Mouse (Mus musculus) embryonic facial prominence, embryonic 12.5 days (tissue): ENCODE measurements at regions not wholly inside any gene's neighbourhood (a gene's known extent, or its start where the extent isn't known, plus 50 kb on each side); places are given as distances from the start of the nearest gene placed in this dataset.

Experiments used
- ATAC-seq: fragments of 200-750 bp; cut with Nextera tagmentation; 2 replicates; pipeline ENCODE4 v1.8.0; 2017; ENCODE audit not compliant: insufficient number of reproducible peaks, insufficient read depth, low FRiP score, low TSS enrichment
- H3K27ac ChIP-seq: fragments of 300-500 bp; sonication (generic); 2 replicates; pipeline ENCODE4 v1.5.1; 2016; ENCODE audit warnings: mild to moderate bottlenecking
- H3K27me3 ChIP-seq: fragments of 300-500 bp; sonication (generic); 2 replicates; pipeline ENCODE4 v1.6.1; 2016; ENCODE audit warnings: mild to moderate bottlenecking, moderate library complexity
- H3K36me3 ChIP-seq: fragments of 300-500 bp; sonication (generic); 2 replicates; pipeline ENCODE4 v1.6.1; 2016; ENCODE audit warnings: mild to moderate bottlenecking
- H3K4me1 ChIP-seq: fragments of 300-500 bp; sonication (generic); 2 replicates; pipeline ENCODE4 v1.6.1; 2016
- H3K4me2 ChIP-seq: fragments of 300-500 bp; sonication (generic); replicated peaks from 2 replicates; pipeline ENCODE4 v1.6.1; 2016; ENCODE audit warnings: mild to moderate bottlenecking, moderate library complexity
- H3K4me3 ChIP-seq: fragments of 300-500 bp; sonication (generic); 2 replicates; pipeline ENCODE4 v1.5.1; 2016; ENCODE audit warnings: mild to moderate bottlenecking
- H3K9ac ChIP-seq: fragments of 300-500 bp; sonication (generic); 2 replicates; pipeline ENCODE4 v1.6.1; 2016; ENCODE audit warnings: mild to moderate bottlenecking, moderate library complexity
- H3K9me3 ChIP-seq: fragments of 300-500 bp; sonication (generic); 2 replicates; pipeline ENCODE4 v1.6.1; 2016; ENCODE audit warnings: mild to moderate bottlenecking, moderate library complexity
- WGBS: fragments of 180-500 bp; shearing (Covaris S2); methylation state at CpG from one replicate; pipeline ENCODE4 v1.1.7; 2016; 5-methylcytosine and 5-hydroxymethylcytosine counted together

DNA sequence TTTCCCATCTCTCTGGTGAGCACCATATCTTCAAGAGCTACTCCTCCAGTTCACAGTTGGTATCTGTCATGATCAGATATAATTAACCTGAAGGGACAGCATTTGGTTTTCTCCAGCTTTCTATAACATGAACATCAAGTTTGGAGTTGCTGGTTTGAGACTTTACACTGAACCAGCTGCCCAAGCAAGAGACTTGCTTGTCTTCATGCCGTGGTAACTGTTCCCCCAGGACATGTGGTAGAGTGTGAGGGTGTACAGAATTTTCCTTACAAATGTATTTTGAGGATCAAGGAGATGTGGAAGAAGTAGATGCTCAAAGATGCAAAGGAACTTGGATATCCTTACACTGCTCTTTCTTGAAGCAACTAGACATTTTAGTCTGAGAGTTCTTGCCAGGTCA is 200.0 kb upstream of the Eci2 start:
- H3K27ac ChIP-seq, result no peak overlapping the region
- ATAC-seq, result no peak
- H3K4me3 ChIP-seq, result no peak overlapping the region
- no peak overlapping the region for H3K9ac ChIP-seq
- no peaks in the 10 kb centered on the region for H3K4me1 ChIP-seq
- H3K9me3 ChIP-seq, result no peaks in the 10 kb centered on the region
- no peaks in the 10 kb centered on the region for H3K36me3 ChIP-seq
- no peaks in the 10 kb centered on the region for H3K27me3 ChIP-seq
- H3K4me2 ChIP-seq, result no peak overlapping the region
- WGBS, result 69% methylated on average over 1 of the region's 1 CpGs

DNA sequence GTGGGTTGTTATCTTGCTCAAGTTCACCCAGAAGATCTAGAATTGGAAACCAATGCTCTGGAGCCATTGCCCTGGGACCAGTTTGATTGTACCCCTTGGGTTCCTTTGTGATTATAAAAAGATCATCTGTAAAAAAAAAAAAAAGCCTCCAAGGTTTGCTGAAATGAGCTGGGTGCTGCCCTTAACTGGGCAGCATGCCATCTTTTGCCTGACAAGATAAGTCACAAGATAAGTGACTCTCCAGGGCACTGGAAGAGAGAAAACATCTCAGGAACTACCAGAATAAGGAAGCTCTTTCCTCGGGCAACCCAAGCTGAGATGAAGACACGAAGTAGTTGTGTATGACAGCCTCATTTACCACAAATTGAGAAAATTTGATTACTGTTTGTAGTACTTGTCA is 202.7 kb upstream of the Eci2 start:
- 56% methylated on average over 2 of the region's 2 CpGs for WGBS
- H3K27me3 ChIP-seq, result no peaks in the 10 kb centered on the region
- ATAC-seq, result no peak
- H3K27ac ChIP-seq, result no peak overlapping the region
- no peak overlapping the region for H3K4me3 ChIP-seq
- no peak overlapping the region for H3K9ac ChIP-seq
- H3K36me3 ChIP-seq, result no peaks in the 10 kb centered on the region
- H3K4me2 ChIP-seq, result no peak overlapping the region
- no peaks in the 10 kb centered on the region for H3K9me3 ChIP-seq
- H3K4me1 ChIP-seq, result no peaks in the 10 kb centered on the region

DNA sequence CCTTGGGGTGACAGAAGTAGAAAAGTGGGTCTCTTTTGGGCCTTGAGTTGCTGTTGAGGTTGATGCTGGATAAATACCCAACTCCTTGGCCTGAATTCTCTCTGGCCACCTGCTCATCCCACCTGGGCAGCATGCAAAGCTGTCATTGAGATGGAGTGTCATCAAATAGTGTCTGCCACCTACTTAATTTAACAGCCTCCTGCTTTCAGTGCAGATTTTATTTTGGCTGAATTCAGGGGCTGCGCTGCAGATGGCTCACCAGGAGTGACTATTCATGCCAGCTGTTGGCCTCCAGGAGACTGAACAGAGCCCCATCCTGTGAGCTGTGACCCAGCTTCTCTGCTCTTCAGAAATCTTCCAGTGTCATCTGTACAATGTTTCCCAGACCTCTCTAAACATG is 206.7 kb upstream of the Eci2 start:
- 88% methylated on average over 1 of the region's 1 CpGs for WGBS
- Histone ChIP-seq H3K36me3 (no peaks in the 10 kb centered on the region), H3K27ac (no peak overlapping the region), H3K27me3 (no peaks in the 10 kb centered on the region), H3K4me3 (no peak overlapping the region), H3K4me1 (no peaks in the 10 kb centered on the region), H3K9ac (no peak overlapping the region), H3K9me3 (no peaks in the 10 kb centered on the region), H3K4me2 (no peak overlapping the region)
- ATAC-seq, result no peak

DNA sequence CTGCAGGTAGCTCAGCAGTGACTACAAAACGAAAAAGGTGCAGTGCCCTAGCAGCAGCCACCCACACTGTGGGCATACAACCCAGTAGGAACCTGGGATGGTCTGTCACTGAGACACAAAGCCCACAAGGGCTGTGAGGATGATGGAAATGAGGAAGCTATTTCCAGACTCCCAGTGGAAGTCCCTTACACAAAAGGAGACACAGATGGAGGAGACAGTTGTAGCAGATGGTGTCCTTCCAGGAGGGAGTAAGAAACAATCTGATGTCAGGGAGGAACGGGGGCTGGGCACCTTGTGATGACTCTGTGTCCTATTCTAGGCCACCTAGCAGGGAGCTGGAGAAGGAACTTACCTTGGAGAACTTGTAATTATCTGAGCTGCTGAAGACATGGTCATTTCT is 214.5 kb upstream of the Eci2 start:
- Histone ChIP-seq H3K36me3 (no peaks in the 10 kb centered on the region), H3K4me2 (no peak overlapping the region), H3K27ac (no peak overlapping the region), H3K4me1 (no peaks in the 10 kb centered on the region), H3K9me3 (0 out of 2 replicates have a peak, but pooled peaks cover 3% of the 10 kb centered on the region), H3K9ac (no peak overlapping the region), H3K4me3 (no peak overlapping the region), H3K27me3 (no peaks in the 10 kb centered on the region)
- no peak for ATAC-seq
- WGBS, result 79% methylated on average over 2 of the region's 2 CpGs

DNA sequence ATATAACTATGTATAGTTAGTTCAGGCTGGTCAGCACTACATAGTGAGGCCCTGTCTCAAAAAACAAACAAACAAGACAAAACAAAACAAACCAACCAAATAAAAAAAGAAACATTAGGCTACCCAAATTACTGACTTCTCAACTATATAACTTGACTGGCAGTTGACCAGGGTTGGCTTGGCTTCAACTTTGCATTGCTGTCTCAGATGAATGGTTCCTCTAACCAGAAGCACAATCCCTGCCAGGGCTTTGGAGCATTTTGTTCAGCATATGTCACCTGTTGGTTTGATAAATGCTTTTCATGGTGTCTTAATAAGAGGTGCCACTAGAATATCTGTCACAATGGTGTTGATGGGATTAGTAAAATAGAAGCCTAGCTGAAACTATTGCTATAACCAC is 217.1 kb upstream of the Eci2 start:
- H3K36me3 ChIP-seq, result no peaks in the 10 kb centered on the region
- no peak overlapping the region for H3K9ac ChIP-seq
- H3K4me2 ChIP-seq, result no peak overlapping the region
- H3K27ac ChIP-seq, result no peak overlapping the region
- 0 out of 2 replicates have a peak, but pooled peaks cover 3% of the 10 kb centered on the region for H3K9me3 ChIP-seq
- H3K4me3 ChIP-seq, result no peak overlapping the region
- H3K27me3 ChIP-seq, result no peaks in the 10 kb centered on the region
- H3K4me1 ChIP-seq, result no peaks in the 10 kb centered on the region
- ATAC-seq, result no peak

DNA sequence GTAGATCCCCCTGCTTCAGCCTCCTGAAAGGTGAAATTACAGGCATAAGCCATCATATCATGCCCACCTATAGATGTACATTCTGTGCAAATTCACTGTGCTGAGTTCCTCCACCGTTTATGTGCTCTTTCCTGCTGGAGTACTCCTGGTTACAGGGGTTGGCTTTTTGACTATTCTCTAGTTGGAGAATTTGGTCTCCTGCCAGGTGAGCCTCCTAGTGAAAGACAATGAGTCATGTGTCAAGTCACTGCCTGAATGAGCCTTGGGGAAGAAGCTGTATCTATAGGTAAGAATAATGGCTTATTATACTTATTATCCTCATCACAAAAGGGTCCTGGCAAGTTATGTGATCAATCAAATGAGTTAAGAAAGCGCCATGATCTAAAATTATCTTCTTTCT is 230.5 kb upstream of the Eci2 start:
- Histone ChIP-seq H3K4me1 (no peaks in the 10 kb centered on the region), H3K9ac (no peak overlapping the region), H3K27me3 (no peaks in the 10 kb centered on the region), H3K36me3 (no peaks in the 10 kb centered on the region), H3K27ac (no peak overlapping the region), H3K9me3 (no peaks in the 10 kb centered on the region), H3K4me3 (no peak overlapping the region), H3K4me2 (no peak overlapping the region)
- no peak for ATAC-seq
- 84% methylated on average over 2 of the region's 2 CpGs for WGBS

DNA sequence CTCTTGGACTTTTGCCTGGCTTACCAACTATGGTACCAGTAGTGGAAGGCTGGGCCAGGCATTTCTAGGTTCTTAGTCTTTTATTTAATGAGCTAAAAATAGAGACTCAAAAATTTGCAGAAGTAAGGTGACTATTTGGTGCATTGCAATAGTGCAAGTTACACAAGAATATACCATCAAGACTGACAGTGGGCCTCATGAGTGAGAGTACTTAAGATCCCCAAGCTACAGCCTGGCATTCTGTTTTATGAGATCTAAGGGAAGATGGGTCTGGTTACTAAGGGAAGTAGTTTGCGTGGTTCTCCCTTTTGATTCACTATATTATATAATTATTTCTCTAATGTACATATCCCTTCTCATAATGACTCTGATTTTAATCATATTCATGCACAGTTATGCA is 231.8 kb upstream of the Eci2 start:
- ATAC-seq, result no peak
- WGBS, result 86% methylated on average over 1 of the region's 1 CpGs
- no peak overlapping the region for H3K9ac ChIP-seq
- no peaks in the 10 kb centered on the region for H3K4me1 ChIP-seq
- no peaks in the 10 kb centered on the region for H3K27me3 ChIP-seq
- no peaks in the 10 kb centered on the region for H3K36me3 ChIP-seq
- H3K4me2 ChIP-seq, result no peak overlapping the region
- no peak overlapping the region for H3K4me3 ChIP-seq
- no peak overlapping the region for H3K27ac ChIP-seq
- H3K9me3 ChIP-seq, result no peaks in the 10 kb centered on the region

DNA sequence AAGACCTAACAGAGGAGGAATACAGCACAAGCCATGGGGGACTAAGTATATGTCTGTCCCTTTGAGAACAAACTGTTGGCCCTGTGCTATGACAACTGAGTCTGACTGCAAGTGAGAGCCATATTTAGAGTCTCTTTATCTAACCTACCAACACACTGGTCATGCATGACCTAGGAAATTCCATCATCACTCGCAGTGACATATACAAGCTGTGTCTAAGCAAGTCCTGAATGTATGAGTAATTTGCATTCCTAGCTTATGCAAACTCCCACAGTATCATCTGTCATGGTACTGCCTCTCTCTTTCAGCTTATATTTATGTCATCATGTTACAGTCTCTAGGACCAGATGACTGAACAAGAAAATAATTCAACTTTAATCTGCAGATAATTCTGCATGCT is 257.1 kb upstream of the Eci2 start:
- Histone ChIP-seq H3K9ac (no peak overlapping the region), H3K36me3 (no peaks in the 10 kb centered on the region), H3K27ac (no peak overlapping the region), H3K4me1 (no peaks in the 10 kb centered on the region), H3K4me3 (no peak overlapping the region), H3K9me3 (no peaks in the 10 kb centered on the region), H3K27me3 (no peaks in the 10 kb centered on the region), H3K4me2 (no peak overlapping the region)
- ATAC-seq, result no peak
- 50% methylated on average over 1 of the region's 1 CpGs for WGBS

DNA sequence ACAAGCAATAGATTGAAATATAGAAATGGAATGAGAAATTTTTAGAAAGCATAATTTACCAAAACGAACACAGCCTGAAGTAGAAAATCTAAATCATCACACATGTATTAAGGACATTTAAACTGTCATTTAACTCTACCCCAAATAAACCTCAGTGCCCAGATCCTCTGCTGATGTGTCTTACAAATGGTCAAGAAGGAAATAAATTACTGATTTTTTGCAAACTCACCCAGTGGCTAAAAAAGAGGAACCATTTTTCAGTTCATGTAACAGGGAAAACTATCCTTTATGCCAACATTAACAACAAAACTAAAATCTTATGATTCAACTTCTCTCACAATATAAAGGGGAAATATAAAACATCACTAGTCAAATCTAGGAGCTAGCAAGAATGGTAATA is 275.2 kb upstream of the Eci2 start:
- Histone ChIP-seq H3K9ac (no peak overlapping the region), H3K27ac (no peak overlapping the region), H3K27me3 (no peaks in the 10 kb centered on the region), H3K4me1 (no peaks in the 10 kb centered on the region), H3K36me3 (no peaks in the 10 kb centered on the region), H3K4me3 (no peak overlapping the region), H3K9me3 (no peaks in the 10 kb centered on the region), H3K4me2 (no peak overlapping the region)
- no peak for ATAC-seq
- WGBS, result 80% methylated on average over 1 of the region's 1 CpGs

DNA sequence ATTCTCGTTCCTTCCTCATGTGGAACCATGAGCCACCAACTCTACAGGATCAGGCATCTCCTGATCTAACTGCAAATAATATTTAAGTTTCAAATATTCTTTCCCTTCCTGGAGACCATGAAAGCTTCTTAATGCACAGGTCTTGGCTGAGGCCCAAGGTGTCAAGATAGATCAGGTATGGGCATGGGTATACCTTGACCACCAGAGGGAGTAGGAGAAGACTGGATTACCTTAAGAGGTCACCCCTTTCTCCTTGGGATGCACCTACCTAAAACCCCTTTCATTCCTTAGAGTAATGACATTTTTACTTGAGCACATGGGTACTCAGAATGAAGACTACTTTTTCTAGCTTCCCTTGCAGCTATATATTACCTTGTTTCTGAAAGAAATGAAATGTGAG is 289.9 kb upstream of the Eci2 start:
- Histone ChIP-seq H3K27me3 (no peaks in the 10 kb centered on the region), H3K9ac (no peak overlapping the region), H3K27ac (no peak overlapping the region), H3K4me1 (no peaks in the 10 kb centered on the region), H3K4me3 (no peak overlapping the region), H3K36me3 (no peaks in the 10 kb centered on the region), H3K4me2 (no peak overlapping the region), H3K9me3 (no peaks in the 10 kb centered on the region)
- ATAC-seq, result no peak
- 95% methylated on average over 1 of the region's 1 CpGs for WGBS

DNA sequence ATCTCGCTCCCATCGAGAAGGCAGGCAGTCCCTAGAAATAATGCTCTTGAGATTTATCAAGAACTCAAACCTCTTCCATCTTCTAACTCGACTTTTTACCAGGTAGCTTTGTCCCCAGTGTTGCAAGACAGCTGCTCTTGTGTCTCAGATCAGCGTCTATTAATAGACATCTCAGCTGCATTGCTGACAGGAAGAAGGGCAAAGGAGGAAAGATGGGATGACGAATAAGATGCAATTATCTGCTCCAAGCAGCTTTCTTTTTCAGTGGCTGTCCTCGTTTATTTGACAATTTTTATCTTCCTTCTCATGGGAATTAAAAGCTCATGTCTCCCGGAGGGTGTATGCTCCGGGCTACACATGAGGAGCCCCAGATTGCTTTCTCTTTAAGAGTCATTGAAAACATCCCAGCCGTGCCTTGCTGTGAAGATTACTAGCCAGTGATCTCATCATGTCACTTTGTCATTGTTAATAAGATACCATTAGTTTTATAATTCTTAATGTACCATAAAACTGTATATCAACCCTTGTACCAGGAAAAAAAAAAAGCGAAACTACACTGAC is 299.9 kb upstream of the Eci2 start:
- Histone ChIP-seq H3K27ac (no peak overlapping the region), H3K4me2 (no peak overlapping the region), H3K9me3 (no peaks in the 10 kb centered on the region), H3K4me1 (no peaks in the 10 kb centered on the region), H3K27me3 (no peaks in the 10 kb centered on the region), H3K4me3 (no peak overlapping the region), H3K36me3 (no peaks in the 10 kb centered on the region), H3K9ac (no peak overlapping the region)
- ATAC-seq, result no peak
- 55% methylated on average over 10 of the region's 10 CpGs for WGBS

DNA sequence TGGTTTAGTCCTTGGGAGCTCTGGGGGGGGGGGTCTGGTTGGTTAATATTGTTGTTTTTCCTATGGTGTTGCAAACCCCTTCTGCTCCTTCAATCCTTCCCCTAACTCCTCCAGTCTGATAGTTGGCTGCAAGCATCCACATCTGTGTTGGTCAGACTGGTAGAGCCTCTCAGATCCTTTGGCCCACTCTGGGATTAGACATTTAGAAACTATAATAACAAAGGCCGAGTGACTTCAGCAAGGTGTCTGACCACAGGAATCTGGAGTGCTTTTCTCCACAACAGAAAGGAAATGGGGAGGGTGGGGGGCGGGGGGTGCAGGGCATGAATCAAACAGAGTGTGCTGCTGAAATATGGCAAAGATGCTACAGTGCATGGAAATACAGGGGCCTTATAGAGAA is 301.4 kb upstream of the Eci2 start:
- Histone ChIP-seq H3K27ac (no peak overlapping the region), H3K4me2 (no peak overlapping the region), H3K27me3 (no peaks in the 10 kb centered on the region), H3K36me3 (no peaks in the 10 kb centered on the region), H3K9me3 (no peaks in the 10 kb centered on the region), H3K4me3 (no peak overlapping the region), H3K9ac (no peak overlapping the region), H3K4me1 (no peaks in the 10 kb centered on the region)
- WGBS, result 42% methylated on average over 2 of the region's 2 CpGs
- no peak for ATAC-seq

DNA sequence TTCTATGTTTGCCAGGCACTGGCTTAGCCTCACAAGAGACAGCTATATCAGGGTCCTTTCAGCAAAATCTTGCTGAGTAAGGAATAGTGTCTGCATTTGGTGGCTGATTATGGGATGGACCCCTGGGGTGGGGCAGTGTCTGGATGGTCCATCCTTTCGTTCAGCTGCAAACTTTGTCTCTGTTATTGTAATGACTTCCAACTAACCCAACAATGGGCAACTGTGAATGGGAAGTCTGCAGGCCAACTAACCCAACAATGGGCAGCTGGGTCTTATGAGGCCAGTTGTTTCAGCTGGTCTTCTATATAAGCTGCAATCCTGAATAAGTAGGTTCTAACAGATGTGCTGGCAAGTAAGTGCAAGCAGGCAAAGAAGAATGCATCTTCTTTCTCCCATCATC is 304.0 kb upstream of the Eci2 start:
- Histone ChIP-seq H3K36me3 (no peaks in the 10 kb centered on the region), H3K4me1 (no peaks in the 10 kb centered on the region), H3K4me3 (no peak overlapping the region), H3K27me3 (no peaks in the 10 kb centered on the region), H3K9ac (no peak overlapping the region), H3K27ac (no peak overlapping the region), H3K9me3 (no peaks in the 10 kb centered on the region), H3K4me2 (no peak overlapping the region)
- ATAC-seq, result no peak
- whole genome bisulfite sequencing, result 64% methylated on average over 1 of the region's 1 CpGs
